Mouse (Mus musculus) neutrophil, adult 65 days (primary cell): Measurements from ENCODE around the gene Eef1e1. TPM values are rescaled to one million over a fixed set of nuclear protein-coding genes. Genes with fewer than 3 reads are reported as not detected.

ENCODE experiments used
- total RNA-seq: library from RNA; stranded (reverse); gene quantifications from 2 replicates; pipeline ENCODE4 v1.2.4, GENCODE M21; 2023

Gene Eef1e1
- 5.4 and 7.9 TPM in 2 replicates for total RNA-seq

GRCm38 (mm10) chr13:38658528-38659280 is at the start of gene Eef1e1:
TSS of gene Eef1e1 (minus strand) at chr13:38659058.

GRCm38 (mm10) chr13:38634800-38635269 is 24.0 kb downstream of the Eef1e1 start, which contains the start of gene Bloc1s5:
TSS of gene Bloc1s5 (minus strand) at chr13:38635109.

Other genes starting within 250 kb of the Eef1e1 start
- gene Txndc5, start 130.2 kb downstream of the Eef1e1 start, total RNA-seq, result 38.5 and 38.9 TPM in 2 replicates
- 1.3 and 1.9 TPM in 2 replicates for gene Bloc1s5, start 23.9 kb downstream of the Eef1e1 start, total RNA-seq